Mouse (Mus musculus) left cerebral cortex, postnatal 25 days (tissue): ENCODE data around the gene Gm2030. TPM values are rescaled to one million over a fixed set of nuclear protein-coding genes. Genes with fewer than 3 reads are reported as not detected.
"Not testable (repeated sequence)": the region's sequence is repeated elsewhere in the genome, so short reads cannot be mapped to it uniquely, and the experiment has no call there.

ENCODE experiments used
- DNase-seq, 2 experiments: peaks; one replicate each; pipeline ENCODE4 v3.0.0; 2022; ENCODE audit warnings: low spot score in 2 of 2, mixed read lengths in 1 of 2
- intact Hi-C: fragments of 180-260 bp; cut with DNase I; formaldehyde crosslinking; loops from one replicate; pipeline ENCODE4 v1.15.1; 2025
- total RNA-seq, 2 experiments: library from RNA; stranded (reverse); gene quantifications; 2 replicates each; pipeline ENCODE4 v1.2.3; 2021

Gm2030 gene
- not detected for total RNA-seq

DNA sequence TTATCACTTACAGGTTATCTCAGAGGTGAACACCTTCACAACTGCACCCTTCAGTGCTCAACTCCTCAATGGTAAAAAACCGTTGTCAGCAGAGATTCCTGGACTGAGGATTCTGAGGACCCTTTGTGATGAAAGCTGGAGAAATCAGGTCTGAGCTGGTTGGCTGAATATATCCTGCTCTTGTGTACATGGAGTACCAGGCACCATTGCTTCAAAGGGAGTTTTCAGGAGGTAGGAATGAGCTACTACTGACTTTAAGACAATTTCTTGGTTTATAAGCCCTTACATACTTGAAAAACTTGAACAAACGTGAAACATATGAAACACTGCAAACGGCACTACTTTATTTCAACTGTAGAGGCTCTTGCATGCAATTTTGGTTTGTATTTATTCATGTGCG lies at the start of gene Gm2030:
TSS of gene Gm2030 (minus strand) at position 101 of the 400 bp plus-strand sequence.
- DNase-seq, intact Hi-C loops: not testable (repeated sequence)

Other genes with a start within 250 kb of the Gm2030 start
- not detected for gene Gm2012, start 78.7 kb downstream of the Gm2030 start, total RNA-seq
- gene Slx, start 235.5 kb upstream of the Gm2030 start, total RNA-seq: not detected